Mouse (Mus musculus): ENCODE measurements around the gene Hectd1.
A peak's percentile ranks its signal among the peaks of the same experiment; 100 is the strongest.

- TF ChIP-seq GATA1 (IDR thresholded peaks at IDR 0.05; ENCODE audit: low read length) (peak; percentile 78), TAL1 (IDR thresholded peaks at IDR 0.05; ENCODE audit: low read length) (peak; percentile 87)
Observed at GRCm38 (mm10) chr12:51842081-51842864, 12.9 kb upstream of the Hectd1 start.

All from erythroblast, embryonic 14.5 days (primary cell).